Mouse (Mus musculus) cortical plate, adult 2 months (tissue): ENCODE measurements at regions not wholly inside any gene's neighbourhood (a gene's known extent, or its start where the extent isn't known, plus 50 kb on each side); places are given as distances from the start of the nearest gene placed in this dataset.

Source experiments
- H3K27ac ChIP-seq: fragments of 200-500 bp; 2 replicates; pipeline ENCODE4 v1.5.1; 2012; ENCODE audit warnings: low read length, control low read depth, inconsistent platforms; ENCODE audit not compliant: insufficient read depth
- H3K4me1 ChIP-seq: fragments of 200-500 bp; 2 replicates; pipeline ENCODE4 v1.6.1; 2011; ENCODE audit warnings: low read length; ENCODE audit not compliant: control insufficient read depth, insufficient read depth
- H3K4me3 ChIP-seq: fragments of 200-500 bp; 2 replicates; pipeline ENCODE4 v1.5.1; 2011; ENCODE audit warnings: mild to moderate bottlenecking, low read length, control low read depth; ENCODE audit not compliant: insufficient read depth
- CTCF ChIP-seq: fragments of 200-500 bp; IDR thresholded peaks from 2 replicates; pipeline ENCODE4 v1.5.1; 2011; ENCODE audit warnings: mild to moderate bottlenecking, control low read depth, low read length; ENCODE audit not compliant: insufficient read depth; ENCODE audit errors: extremely low read depth
- POLR2A ChIP-seq: fragments of 200-500 bp; IDR thresholded peaks from 2 replicates; pipeline ENCODE4 v1.6.1; 2011; ENCODE audit warnings: mild to moderate bottlenecking, low read length, control low read depth; ENCODE audit not compliant: insufficient read depth; ENCODE audit errors: extremely low read depth

DNA sequence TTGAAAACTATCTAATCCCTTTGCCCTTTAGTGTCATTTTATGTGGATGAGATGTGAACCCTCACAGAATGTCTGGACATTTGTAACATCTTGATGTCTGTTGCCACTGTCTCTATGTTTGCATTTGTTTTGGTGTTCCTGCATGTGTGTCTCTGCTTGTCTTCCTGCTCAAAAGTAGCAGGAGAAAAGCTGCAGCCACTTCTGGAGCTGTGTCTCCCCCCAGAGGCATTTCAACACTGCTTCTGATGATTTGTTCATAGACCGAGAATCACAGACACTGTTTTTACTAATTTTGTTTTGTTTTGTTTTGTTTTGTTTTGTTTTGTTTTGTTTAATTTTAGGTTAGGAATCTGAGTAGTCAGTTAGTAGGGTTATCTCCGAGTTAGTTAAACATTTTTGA, 883.8 kb downstream of the Gbe1 start:
- H3K4me3 ChIP-seq = no peak overlapping the region
- TF ChIP-seq POLR2A (no peak), CTCF (peak; percentile 55)
- no peak overlapping the region for H3K27ac ChIP-seq
- H3K4me1 ChIP-seq = no peaks in the 10 kb centered on the region

DNA sequence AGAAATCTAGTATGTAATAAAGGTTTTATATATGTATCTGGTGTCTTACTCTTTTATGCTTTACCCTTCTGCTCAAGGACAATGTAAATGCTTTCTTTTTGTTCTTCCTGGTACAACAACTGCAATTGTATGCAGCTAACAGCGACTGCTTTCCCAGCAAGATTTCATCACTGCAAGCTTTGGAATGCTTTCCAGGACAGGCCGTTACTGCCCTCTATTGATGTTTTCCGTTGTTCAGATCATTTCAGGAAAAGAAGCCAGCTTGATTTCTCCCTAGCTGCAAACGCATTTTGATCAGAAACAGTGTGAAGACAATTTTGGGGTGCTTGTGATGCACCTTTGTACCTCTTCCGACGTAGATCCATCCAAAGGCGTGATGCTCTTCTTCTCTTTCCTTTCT, 895.1 kb downstream of the Gbe1 start:
- TF ChIP-seq CTCF (peak; percentile 51), POLR2A (no peak)
- H3K4me3 ChIP-seq = no peak overlapping the region
- no peaks in the 10 kb centered on the region for H3K4me1 ChIP-seq
- H3K27ac ChIP-seq = no peak overlapping the region

DNA sequence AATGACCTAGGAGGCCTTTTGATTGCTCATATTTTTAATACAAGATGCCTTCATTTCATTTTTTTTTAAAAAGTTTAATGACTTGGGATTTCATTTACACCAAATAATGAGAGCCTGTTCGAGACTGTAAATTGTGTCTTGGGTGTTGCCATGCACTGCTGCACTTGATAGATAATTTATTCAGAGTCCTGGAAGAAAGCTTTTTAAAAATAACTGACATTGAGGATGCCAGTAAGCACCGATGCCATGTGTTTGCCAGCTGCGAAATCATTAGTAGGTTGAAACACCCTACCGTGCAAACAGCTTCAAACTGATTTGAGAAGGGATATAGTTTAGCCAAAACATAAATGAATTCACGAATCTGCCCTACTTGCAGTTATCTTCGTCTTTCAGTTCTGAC, 910.7 kb downstream of the Gbe1 start:
- no peak overlapping the region for H3K27ac ChIP-seq
- TF ChIP-seq POLR2A (no peak), CTCF (no peak)
- H3K4me3 ChIP-seq = no peak overlapping the region
- no peaks in the 10 kb centered on the region for H3K4me1 ChIP-seq

DNA sequence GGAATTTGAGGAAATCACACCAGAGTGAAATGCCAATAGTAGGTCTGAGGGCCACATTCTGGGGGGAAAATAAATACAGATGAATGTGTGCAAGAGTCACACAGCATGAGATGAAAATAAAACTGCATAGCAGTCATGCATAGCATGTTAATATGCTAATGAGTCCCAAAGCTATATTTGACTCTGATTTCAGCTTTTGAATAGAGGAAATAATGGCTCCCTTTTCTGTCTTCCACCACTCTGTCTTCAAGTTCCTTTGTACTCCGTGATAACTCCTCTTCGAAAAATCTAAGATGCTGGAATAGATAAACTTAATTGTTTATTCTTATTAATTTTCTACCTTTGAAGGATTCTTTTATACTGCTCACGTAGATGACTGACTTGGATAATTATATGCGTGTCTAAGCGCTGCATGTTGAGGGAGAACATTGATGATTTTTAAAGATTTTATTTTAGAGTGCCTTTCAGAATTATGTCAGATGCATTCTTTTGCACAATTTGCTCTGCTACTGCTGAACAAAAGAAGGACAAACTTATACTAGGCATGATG, 916.4 kb downstream of the Gbe1 start:
- Histone ChIP-seq H3K4me3 (no peak overlapping the region), H3K27ac (no peak overlapping the region), H3K4me1 (no peaks in the 10 kb centered on the region)
- TF ChIP-seq CTCF (no peak), POLR2A (no peak)

DNA sequence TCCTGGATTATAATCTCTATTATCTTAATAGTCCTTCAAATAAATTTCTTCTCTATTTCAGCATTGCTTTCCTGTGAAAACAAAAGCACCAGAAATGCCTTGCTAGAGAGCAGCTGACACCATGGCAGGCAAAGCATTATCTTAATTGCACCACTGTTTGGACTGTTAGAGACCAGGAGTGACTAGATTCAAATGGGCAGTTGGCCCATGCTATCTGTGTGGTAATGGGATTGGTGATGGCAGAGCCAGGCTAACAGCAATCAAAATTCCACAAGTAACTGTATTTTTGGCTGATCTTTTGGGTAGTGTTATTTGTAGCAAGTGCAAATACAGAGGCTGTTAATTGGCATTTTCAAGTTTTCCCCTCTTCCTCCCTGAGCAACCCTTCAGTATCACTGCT, 929.3 kb downstream of the Gbe1 start:
- Histone ChIP-seq H3K4me1 (no peaks in the 10 kb centered on the region), H3K27ac (no peak overlapping the region), H3K4me3 (no peak overlapping the region)
- TF ChIP-seq POLR2A = no peak
- no peak for TF ChIP-seq CTCF

DNA sequence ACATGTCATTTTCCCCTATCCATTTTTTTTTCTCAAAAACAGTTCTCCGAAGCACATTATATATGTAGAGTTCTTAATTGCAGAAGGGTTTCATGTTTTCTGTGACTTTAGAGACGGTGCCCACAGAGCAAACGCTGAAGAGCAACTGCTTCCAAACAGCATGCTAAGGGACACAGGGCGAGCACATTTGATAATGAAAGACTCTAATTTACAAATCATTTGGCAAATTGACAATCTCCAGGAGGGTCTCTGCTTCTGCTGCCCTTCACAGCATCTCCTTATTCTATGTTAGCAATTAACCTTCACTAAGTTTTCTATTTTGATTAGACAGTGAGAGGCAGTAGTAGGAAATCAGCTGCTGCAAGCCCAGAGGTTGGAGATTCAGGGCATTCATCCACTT, 929.7 kb downstream of the Gbe1 start:
- TF ChIP-seq CTCF (no peak), POLR2A (no peak)
- no peak overlapping the region for H3K4me3 ChIP-seq
- H3K4me1 ChIP-seq = no peaks in the 10 kb centered on the region
- H3K27ac ChIP-seq = no peak overlapping the region

DNA sequence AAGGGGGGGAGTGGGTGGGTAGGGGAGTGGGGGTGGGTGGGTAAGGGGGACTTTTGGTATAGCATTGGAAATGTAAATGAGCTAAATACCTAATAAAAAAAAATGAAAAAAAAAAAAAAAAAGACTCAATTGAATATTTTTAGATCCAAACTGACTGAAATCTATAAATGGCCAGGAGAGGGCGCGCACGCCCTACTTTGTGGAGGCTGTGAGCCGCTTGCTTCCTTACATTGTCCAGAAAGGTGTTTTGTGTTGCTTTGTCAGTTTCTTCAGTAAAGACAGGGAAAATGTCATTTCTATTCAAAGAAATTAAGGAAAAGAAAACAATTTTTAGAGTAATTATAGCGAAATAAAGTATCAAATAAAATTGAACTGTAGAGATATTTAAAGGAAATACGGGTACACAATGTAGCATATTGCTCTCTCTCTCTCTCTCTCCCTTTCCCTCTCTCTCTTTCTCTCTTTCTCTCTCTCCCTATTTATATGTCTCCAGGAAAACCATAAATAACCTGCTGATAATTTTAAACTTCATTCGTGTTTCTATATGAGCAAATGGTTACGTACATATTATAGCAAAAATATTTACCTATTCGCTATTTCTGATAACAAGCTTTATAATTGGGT, 933.9 kb downstream of the Gbe1 start:
- Histone ChIP-seq H3K27ac (no peak overlapping the region), H3K4me1 (no peaks in the 10 kb centered on the region), H3K4me3 (no peak overlapping the region)
- peak; percentile 68 for TF ChIP-seq CTCF
- TF ChIP-seq POLR2A = no peak

DNA sequence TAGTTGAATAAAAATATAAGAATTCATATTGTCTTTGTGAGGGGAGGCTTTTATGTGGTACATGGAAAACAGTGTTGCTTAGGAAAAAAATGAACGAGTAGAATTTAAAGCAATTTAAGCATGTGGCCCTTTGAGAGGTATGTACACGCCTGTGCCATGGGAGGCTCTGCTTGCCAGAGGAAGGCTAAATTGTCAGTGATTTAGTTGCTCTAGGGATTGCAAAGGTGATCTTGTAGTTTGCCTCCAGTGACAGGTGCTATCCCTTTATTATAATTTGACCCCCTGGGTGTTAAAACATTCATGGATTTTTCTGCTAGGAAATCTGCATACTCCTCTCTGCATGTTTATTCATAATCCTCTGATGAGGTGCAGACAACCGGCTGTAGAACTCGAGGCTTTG, 942.0 kb downstream of the Gbe1 start:
- no peak overlapping the region for H3K4me3 ChIP-seq
- no peaks in the 10 kb centered on the region for H3K4me1 ChIP-seq
- TF ChIP-seq POLR2A = no peak
- TF ChIP-seq CTCF = no peak
- H3K27ac ChIP-seq = no peak overlapping the region

DNA sequence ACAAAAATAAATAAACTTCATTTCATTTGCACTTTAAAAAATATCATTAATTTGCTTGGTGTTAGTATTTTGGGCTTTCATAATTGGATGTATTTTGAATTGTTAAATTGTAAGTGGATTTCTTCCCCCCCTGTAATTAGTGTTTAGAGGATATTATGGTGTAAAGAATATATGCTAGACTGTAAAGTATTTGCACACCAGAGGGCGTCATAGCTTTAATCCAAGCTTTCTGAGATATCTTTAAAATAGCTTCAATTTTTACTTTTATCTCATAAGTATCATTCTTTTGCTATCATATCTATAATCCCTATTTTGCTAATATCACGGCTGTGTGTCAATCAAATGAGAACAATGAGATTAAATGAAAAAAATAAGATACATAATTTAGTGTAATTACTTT, 942.4 kb downstream of the Gbe1 start:
- no peaks in the 10 kb centered on the region for H3K4me1 ChIP-seq
- TF ChIP-seq CTCF (no peak), POLR2A (no peak)
- H3K4me3 ChIP-seq = no peak overlapping the region
- H3K27ac ChIP-seq = no peak overlapping the region

DNA sequence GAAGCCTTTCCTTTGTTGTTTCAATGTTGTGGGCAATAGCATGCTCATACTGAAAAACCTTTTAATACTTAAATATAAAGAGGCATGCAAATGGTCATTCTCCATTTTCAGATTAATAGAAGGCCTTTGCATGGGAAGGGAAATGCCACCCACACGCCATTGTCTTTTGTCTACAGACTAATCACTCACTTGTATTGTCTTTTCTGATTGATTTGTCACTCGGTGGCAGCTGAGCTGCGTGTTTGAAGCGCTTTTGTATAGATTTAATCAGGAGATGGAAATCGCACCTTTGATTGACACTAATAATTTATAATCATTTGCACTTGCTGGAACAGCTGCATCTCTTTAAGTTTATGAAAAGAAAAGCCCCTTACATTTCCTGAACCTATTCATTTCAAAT, 953.4 kb downstream of the Gbe1 start:
- Histone ChIP-seq H3K4me1 (no peaks in the 10 kb centered on the region), H3K4me3 (no peak overlapping the region), H3K27ac (no peak overlapping the region)
- TF ChIP-seq POLR2A (no peak), CTCF (no peak)
